Mouse (Mus musculus): ENCODE data around the gene Adgrf3. TPM values are rescaled to one million over a fixed set of nuclear protein-coding genes. Genes with fewer than 3 reads are reported as not detected.

The Adgrf3 gene
- total and polyA plus RNA-seq, 2 experiments from 2014 or later = not detected

DNA sequence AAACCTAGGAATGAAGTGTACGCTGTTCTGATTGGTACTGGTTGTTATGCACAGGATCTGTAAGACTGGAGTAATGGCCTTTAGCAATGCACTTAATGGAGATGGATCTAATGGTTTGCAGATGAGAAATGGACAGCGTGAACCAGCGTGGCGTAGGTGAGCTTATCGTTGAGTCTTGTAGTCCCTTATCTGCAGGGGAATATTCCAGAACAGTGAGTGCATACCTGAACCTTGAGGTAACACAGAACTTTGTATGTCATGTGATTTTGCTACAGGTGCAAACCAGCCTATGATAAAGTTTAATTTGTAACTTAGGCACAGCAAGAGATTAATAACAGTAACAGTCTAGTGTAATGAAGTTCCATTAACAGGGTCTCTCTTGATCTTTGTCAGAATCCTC, 33.0 kb upstream of the Adgrf3 start:
- H3K27ac ChIP-seq (ENCODE audit: low read depth, low read length) = no peak overlapping the region
- H3K9me3 ChIP-seq (ENCODE audit: low read length) = no peaks in the 10 kb centered on the region
- over 99% methylated on average over 5 of the region's 5 CpGs for WGBS
- no peak for DNase-seq (ENCODE audit: low spot score)
- no peak for ATAC-seq (ENCODE audit: low FRiP score)
- peaks cover 7% of the 10 kb centered on the region; the same call in 1 of the 2 replicates for H3K4me1 ChIP-seq (ENCODE audit: insufficient read depth, low read length)
- TF ChIP-seq CTCF (IDR thresholded peaks at IDR 0.05) = no peak
- no peaks in the 10 kb centered on the region for H3K36me3 ChIP-seq (ENCODE audit: insufficient read depth, low read length)
- H3K4me2 ChIP-seq (ENCODE audit: low read depth, low read length, poor library complexity, severe bottlenecking) = no peak overlapping the region
- H3K9ac ChIP-seq (replicated peaks; ENCODE audit: low read length, poor library complexity, severe bottlenecking) = no peak overlapping the region
- H3K4me3 ChIP-seq (ENCODE audit: low read depth, low read length) = no peak overlapping the region
- H3K27me3 ChIP-seq (ENCODE audit: insufficient read depth, low read length) = no peaks in the 10 kb centered on the region

DNA sequence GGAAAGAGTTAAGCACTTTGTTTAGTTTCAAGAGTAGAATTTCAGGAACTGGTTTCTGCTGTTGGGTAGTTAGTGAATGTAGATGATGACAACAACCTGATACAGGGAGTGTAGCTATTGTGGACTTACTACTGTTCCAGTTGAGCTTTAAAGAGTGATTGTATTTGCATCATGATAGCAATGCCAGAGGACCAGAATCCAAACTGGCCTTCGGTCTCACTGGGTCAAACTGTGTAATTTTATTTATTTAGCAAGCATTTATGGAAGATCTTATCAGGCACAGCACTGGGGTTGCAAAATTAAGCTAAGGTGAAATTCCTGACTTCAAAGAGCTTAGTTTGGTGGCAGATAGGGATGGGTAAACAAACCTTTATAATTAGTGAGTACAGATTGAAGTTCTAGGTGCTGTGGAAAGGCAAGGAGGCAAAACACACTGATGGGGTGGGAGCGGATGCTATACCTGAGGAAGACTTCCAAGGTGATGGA, 30.2 kb upstream of the Adgrf3 start:
- Histone ChIP-seq H3K27ac (ENCODE audit: low read depth, low read length) (no peak overlapping the region), H3K36me3 (ENCODE audit: insufficient read depth, low read length) (no peaks in the 10 kb centered on the region), H3K27me3 (ENCODE audit: insufficient read depth, low read length) (no peaks in the 10 kb centered on the region), H3K9me3 (ENCODE audit: low read length) (no peaks in the 10 kb centered on the region), H3K4me2 (ENCODE audit: low read depth, low read length, poor library complexity, severe bottlenecking) (no peak overlapping the region), H3K4me3 (ENCODE audit: low read depth, low read length) (no peak overlapping the region), H3K4me1 (ENCODE audit: insufficient read depth, low read length) (peaks cover 7% of the 10 kb centered on the region; the same call in 1 of the 2 replicates), H3K9ac (replicated peaks; ENCODE audit: low read length, poor library complexity, severe bottlenecking) (no peak overlapping the region)
- TF ChIP-seq CTCF (IDR thresholded peaks at IDR 0.05) = no peak
- no peak for DNase-seq (ENCODE audit: low spot score)
- WGBS = 96% methylated on average over 2 of the region's 2 CpGs
- no peak for ATAC-seq (ENCODE audit: low FRiP score)

GRCm38 (mm10) chr5:30233979-30234378, 28.5 kb upstream of the Adgrf3 start:
- ATAC-seq (ENCODE audit: low FRiP score) (no peak), DNase-seq (ENCODE audit: low spot score) (no peak)
- H3K9me3 ChIP-seq (ENCODE audit: low read length) = no peaks in the 10 kb centered on the region
- TF ChIP-seq CTCF (IDR thresholded peaks at IDR 0.05) = no peak
- H3K4me1 ChIP-seq (ENCODE audit: insufficient read depth, low read length) = peaks cover 7% of the 10 kb centered on the region; the same call in 1 of the 2 replicates
- peak overlapping the region; percentile 85 for H3K4me3 ChIP-seq (ENCODE audit: low read depth, low read length)
- H3K36me3 ChIP-seq (ENCODE audit: insufficient read depth, low read length) = no peaks in the 10 kb centered on the region
- H3K9ac ChIP-seq (replicated peaks; ENCODE audit: low read length, poor library complexity, severe bottlenecking) = 0 out of 2 replicates have a peak overlapping the region, but pooled peaks have one; percentile 9
- no peaks in the 10 kb centered on the region for H3K27me3 ChIP-seq (ENCODE audit: insufficient read depth, low read length)
- peak overlapping the region; percentile 80 for H3K4me2 ChIP-seq (ENCODE audit: low read depth, low read length, poor library complexity, severe bottlenecking)
- 66% methylated on average over 8 of the region's 8 CpGs for WGBS
- H3K27ac ChIP-seq (ENCODE audit: low read depth, low read length) = no peak overlapping the region

GRCm38 (mm10) chr5:30233042-30233441, 27.5 kb upstream of the Adgrf3 start:
- Histone ChIP-seq H3K4me2 (ENCODE audit: low read depth, low read length, poor library complexity, severe bottlenecking) (peak overlapping the region; percentile 80), H3K9me3 (ENCODE audit: low read length) (no peaks in the 10 kb centered on the region), H3K9ac (replicated peaks; ENCODE audit: low read length, poor library complexity, severe bottlenecking) (peak overlapping the region; percentile 90), H3K27ac (ENCODE audit: low read depth, low read length) (peak overlapping the region; percentile 89), H3K4me3 (ENCODE audit: low read depth, low read length) (peak overlapping the region; percentile 85), H3K27me3 (ENCODE audit: insufficient read depth, low read length) (no peaks in the 10 kb centered on the region), H3K36me3 (ENCODE audit: insufficient read depth, low read length) (no peaks in the 10 kb centered on the region), H3K4me1 (ENCODE audit: insufficient read depth, low read length) (peaks cover 7% of the 10 kb centered on the region; the same call in 1 of the 2 replicates)
- no peak for TF ChIP-seq CTCF (IDR thresholded peaks at IDR 0.05)
- ATAC-seq (ENCODE audit: low FRiP score) (no peak), DNase-seq (ENCODE audit: low spot score) (peak; percentile 17)
- WGBS = 2% methylated on average over 15 of the region's 15 CpGs

GRCm38 (mm10) chr5:30232271-30232971, 26.9 kb upstream of the Adgrf3 start, which contains the start of gene Selenoi:
Selenoi (plus strand) TSS chr5:30232581.
- Histone ChIP-seq H3K4me2 (ENCODE audit: low read depth, low read length, poor library complexity, severe bottlenecking) (peak within 1 kb of the TSS; percentile 80), H3K36me3 (ENCODE audit: insufficient read depth, low read length) (no peaks in the 10 kb centered on the region), H3K9ac (replicated peaks; ENCODE audit: low read length, poor library complexity, severe bottlenecking) (peak within 1 kb of the TSS; percentile 90), H3K4me3 (ENCODE audit: low read depth, low read length) (peak within 1 kb of the TSS; percentile 85), H3K27ac (ENCODE audit: low read depth, low read length) (peak within 1 kb of the TSS; percentile 89), H3K9me3 (ENCODE audit: low read length) (no peaks in the 10 kb centered on the region), H3K27me3 (ENCODE audit: insufficient read depth, low read length) (no peaks in the 10 kb centered on the region), H3K4me1 (ENCODE audit: insufficient read depth, low read length) (peaks cover 7% of the 10 kb centered on the region; the same call in 1 of the 2 replicates)
- ATAC-seq (ENCODE audit: low FRiP score) = peak; percentile 100
- 7% methylated on average over 58 of the region's 71 CpGs for WGBS
- DNase-seq (ENCODE audit: low spot score) = peak; percentile 99
- peak; percentile 39; the same call in 1 of the 2 replicates for TF ChIP-seq CTCF (IDR thresholded peaks at IDR 0.05)

DNA sequence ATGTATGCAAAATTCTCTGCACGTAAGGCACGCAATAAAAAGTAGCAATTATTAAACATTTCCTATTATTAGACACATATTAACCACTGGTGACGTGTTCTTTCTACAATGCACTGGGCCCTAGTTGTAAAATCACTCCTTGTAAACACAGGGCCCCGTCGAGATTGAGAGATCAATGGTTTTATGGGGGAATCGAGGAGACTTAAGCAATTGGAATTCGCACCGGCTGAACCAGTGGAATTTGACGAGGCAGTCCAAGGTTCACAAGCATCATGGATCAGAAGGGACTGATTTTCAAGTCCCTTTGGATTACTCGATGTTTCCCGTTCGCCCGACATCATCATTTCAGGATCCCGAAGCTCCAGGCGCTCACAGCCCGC, 26.4 kb upstream of the Adgrf3 start:
- DNase-seq (ENCODE audit: low spot score) = no peak
- H3K4me2 ChIP-seq (ENCODE audit: low read depth, low read length, poor library complexity, severe bottlenecking) = peak overlapping the region; percentile 56
- H3K27me3 ChIP-seq (ENCODE audit: insufficient read depth, low read length) = no peaks in the 10 kb centered on the region
- peak overlapping the region; percentile 81 for H3K27ac ChIP-seq (ENCODE audit: low read depth, low read length)
- H3K4me1 ChIP-seq (ENCODE audit: insufficient read depth, low read length) = peaks cover 7% of the 10 kb centered on the region; the same call in 1 of the 2 replicates
- peak overlapping the region; percentile 61 for H3K9ac ChIP-seq (replicated peaks; ENCODE audit: low read length, poor library complexity, severe bottlenecking)
- no peaks in the 10 kb centered on the region for H3K36me3 ChIP-seq (ENCODE audit: insufficient read depth, low read length)
- TF ChIP-seq CTCF (IDR thresholded peaks at IDR 0.05) = no peak
- no peaks in the 10 kb centered on the region for H3K9me3 ChIP-seq (ENCODE audit: low read length)
- ATAC-seq (ENCODE audit: low FRiP score) = peak; percentile 18; the same call in 1 of the 2 replicates
- 34% methylated on average over 16 of the region's 16 CpGs for WGBS
- H3K4me3 ChIP-seq (ENCODE audit: low read depth, low read length) = peak overlapping the region; percentile 85

Measured in midbrain, postnatal 0 days (tissue).